Mouse (Mus musculus): ENCODE results near the gene Sgsh.
"Not testable (repeated sequence)": the region's sequence is repeated elsewhere in the genome, so short reads cannot be mapped to it uniquely, and the experiment has no call there.

Sgsh gene

GRCm38 (mm10) chr11:119355443-119356385, at the start of gene Sgsh, which contains the start of gene Slc26a11:
TSS of gene Sgsh (minus strand) at chr11:119355536.
TSS of gene Slc26a11 (plus strand) at chr11:119355557.
- peak; percentile 80 for DNase-seq

DNA sequence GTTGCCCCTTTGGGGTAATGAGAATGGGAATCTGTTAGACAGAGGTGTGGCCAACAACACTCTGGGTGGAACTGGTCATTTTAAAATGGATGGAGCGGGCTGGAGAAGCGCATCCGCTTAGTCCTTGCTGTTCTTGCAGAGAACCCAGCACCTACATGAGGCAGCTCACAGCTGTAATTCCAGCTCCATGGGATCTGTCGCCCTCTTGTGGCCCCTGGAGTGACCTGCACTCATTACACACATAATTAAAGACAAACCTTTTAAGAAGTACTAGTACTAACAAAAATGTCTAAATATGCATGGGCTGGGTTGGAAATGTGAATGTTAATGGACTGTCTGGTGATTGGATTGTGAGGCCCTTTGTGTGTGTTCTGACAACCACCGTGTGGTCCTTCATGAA, 49.3 kb upstream of the Sgsh start:
- no peak for DNase-seq

GRCm38 (mm10) chr11:119402501-119403160, 47.3 kb upstream of the Sgsh start:
- no peak for DNase-seq

GRCm38 (mm10) chr11:119396461-119396860, 41.1 kb upstream of the Sgsh start:
- DNase-seq: no peak

DNA sequence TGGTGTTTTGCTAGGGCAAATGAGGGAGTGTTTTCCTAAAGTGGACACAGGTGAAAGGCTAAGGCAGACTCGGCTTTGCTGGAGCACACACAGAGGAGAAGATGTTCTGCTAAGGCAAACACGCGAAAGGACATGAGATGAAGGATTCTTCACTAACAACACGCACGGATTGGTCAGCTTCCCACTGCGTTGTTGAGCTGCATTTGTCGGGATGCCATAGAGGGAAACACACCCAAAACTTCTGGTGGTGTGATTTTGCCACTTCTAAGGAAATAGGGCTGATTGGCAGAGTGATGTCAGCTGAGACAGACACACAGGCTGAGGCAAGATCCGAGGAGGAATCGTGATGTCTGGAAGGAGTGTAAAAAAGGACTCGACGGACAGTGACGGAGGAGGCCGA, 40.6 kb upstream of the Sgsh start:
- DNase-seq: no peak

DNA sequence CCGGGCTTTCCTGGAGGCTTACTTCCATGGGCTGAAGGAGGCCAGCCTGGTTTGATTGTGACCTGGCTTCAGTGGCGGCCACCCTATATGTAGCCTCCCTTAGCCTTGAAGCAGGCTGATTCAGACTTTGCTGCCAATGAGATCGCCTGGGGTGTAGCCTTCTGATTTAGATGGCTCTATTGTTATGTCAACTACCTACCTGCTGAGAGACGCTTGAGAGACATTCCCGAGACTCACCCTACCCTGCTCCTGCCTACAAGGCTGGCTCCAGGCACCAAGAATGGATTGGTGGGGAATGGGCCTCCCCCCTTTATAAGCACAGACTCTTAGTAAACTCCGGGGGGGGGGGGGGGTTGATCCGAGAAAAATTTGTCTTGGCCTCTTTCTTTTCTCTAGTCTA, 40.1 kb upstream of the Sgsh start:
- DNase-seq: no peak

DNA sequence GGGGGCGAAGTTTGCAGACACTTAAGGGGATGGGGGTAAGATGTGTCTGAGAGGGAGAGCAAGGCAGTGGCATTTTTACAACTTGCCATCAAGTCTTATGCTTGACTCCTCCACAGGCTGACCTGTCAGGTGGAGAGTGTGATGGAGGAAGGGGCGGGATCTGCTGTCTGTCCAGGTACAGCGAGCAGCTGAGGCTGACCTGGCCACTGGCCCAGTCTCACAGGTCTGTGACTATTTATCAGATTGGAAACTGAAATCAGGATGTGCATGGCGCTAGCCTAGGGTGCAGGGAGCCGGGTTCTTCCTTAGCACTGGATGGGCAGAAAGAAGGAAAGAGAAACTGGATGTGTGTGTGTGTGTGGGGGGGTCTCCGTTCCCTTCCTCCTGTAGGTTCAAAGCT, 38.9 kb upstream of the Sgsh start:
- no peak for DNase-seq

GRCm38 (mm10) chr11:119393483-119393804, 38.1 kb upstream of the Sgsh start:
- DNase-seq: no peak

DNA sequence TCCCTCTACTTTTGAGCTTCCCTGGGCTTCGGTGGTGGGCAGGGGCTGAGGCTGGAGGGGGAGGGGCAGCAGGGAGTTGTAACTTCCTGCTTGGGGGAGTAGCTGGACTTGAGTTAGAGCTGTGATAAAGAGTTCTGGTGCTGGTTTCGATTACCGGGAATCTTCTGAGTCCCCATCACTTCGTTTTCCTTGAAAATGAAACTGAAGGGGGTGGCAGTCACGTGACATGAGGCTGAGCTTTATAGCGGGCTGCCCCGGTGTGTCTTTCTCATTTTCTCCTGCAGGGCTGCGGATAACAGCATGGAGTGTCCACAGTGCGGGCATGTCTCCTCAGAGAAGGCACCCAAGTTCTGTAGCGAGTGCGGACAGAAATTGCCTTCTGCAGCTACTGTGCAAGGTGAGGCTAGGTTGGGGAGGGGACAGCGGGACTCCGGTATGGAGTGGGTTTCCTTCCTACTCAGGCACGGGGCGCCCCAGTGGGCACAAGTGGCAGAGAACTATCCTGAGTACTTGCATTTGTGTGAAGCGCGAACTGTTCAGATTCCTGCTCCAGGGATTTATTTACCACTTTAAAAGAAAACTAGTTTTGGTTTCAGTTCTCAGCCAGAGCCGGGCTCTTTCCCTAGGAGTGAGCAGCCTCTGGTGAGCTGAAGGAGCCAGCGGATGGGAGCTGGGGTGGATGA, 37.6 kb upstream of the Sgsh start, which contains the start of gene Rnf213:
Rnf213 (plus strand) TSS at position 301 of the 683 bp plus-strand sequence.
- DNase-seq: peak; percentile 15

GRCm38 (mm10) chr11:119392001-119392614, 36.8 kb upstream of the Sgsh start:
- no peak for DNase-seq

DNA sequence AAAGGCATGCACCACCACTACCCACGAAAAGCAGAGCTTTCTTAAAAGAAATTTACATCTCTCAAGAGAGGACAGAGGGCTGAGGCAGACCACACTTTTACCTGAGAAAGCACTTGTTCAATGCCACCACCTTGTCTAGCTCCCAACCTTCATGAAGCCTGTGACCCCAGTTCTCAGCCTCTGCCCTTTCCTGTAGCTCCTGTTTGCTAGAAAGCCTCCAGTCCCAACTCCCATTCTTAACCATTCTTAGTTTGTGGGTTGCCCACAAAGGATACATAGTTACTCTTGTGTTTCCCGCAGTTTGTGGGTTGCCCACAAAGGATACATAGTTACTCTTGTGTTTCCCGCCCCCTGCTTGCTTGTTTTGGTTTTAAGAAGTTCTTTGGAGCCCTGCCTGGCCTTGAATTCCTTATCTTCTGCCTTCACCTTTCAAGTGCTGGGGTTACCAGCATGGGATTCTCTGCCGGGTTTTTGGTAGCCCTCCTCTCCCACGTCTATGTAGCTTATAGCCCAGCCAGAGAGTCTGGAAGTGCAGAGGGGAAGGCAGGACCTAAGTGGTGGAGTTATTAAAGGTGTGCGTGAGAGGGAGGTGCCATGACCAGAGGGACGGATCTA, 36.2 kb upstream of the Sgsh start:
- no peak for DNase-seq

GRCm38 (mm10) chr11:119390271-119391231, 35.2 kb upstream of the Sgsh start:
- DNase-seq: peak; percentile 25

- DNase-seq: peak; percentile 36
Measured at GRCm38 (mm10) chr11:119389851-119390270, 34.5 kb upstream of the Sgsh start.

- not testable (repeated sequence) for DNase-seq
Measured at GRCm38 (mm10) chr11:119387273-119387672, 31.9 kb upstream of the Sgsh start.

GRCm38 (mm10) chr11:119386306-119386705, 31.0 kb upstream of the Sgsh start:
- no peak for DNase-seq

GRCm38 (mm10) chr11:119384904-119385303, 29.6 kb upstream of the Sgsh start:
- DNase-seq: no peak

- DNase-seq: no peak
Measured at GRCm38 (mm10) chr11:119382338-119382850, 27.1 kb upstream of the Sgsh start.

GRCm38 (mm10) chr11:119381631-119382337, 26.4 kb upstream of the Sgsh start:
- DNase-seq: no peak

DNA sequence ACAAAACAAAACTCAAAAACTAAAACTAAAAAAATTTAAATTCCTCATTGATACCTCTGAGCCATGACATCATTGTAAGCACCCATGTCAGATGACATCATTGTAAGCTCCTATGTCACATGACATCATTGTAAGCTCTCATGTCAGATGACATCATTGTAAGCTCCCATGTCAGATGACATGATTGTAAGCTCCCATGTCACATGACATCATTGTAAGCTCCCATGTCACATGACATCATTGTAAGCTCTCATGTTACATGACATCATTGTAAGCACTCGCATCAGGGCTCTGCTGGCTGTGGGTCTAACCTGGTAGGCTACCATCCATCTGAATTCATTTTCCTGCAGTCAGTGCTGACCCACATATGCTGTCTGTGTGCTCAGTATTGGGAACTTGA, 23.2 kb upstream of the Sgsh start:
- DNase-seq: no peak

DNA sequence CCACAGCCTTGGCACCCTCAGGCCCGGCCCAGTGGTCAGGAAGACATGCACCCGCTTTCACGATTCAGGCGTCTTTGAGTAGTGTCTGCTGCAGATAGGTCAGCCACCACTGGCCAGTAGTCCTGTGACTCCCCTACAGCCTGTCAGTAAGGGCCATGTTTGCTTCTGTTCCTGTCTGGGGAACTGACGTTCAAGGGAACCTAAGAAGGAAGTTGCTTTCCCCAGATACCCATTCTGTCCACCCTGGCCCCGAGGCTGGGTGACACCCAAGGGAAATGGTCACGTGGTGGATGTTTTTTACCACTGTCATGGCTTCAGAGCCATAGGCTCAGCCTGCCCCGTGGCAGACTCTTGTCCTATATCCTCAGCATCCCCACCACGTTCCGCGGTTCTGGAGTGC, 22.0 kb upstream of the Sgsh start:
- DNase-seq: no peak

Data from cerebellum, adult 8-10 months (tissue).